In genomic region chr10:40108992-40109391, GRCm38 (mm10) we compare ENCODE assay signal across 18 mouse cellular contexts.
"Had no signal": no experiment of that assay in that cellular context is flagged by ENCODE, and none has a peak within 500 bp of the region (broad histone marks: within the 10 kb centered on the region; RNA-seq: fewer than 3 reads in every experiment).

No protein-coding gene starts in this region.

- H3K36me3 ChIP-seq: limb, embryonic 12.5 days; limb, embryonic 15.5 days; neural tube, embryonic 13.5 days; stomach, embryonic 15.5 days had no signal

- DNase-seq: kidney, adult 18-20 months; kidney, adult 9 months; kidney, postnatal 14 days; kidney, postnatal 4 days; left cerebral cortex, postnatal 4 days; lung, adult 2 months; lung, postnatal 14 days; lung, postnatal 4 days; midbrain, embryonic 14.5 days; thymus, adult 2 months; thymus, postnatal 14 days; thymus, postnatal 4 days had no signal

- ATAC-seq: liver, embryonic 12.5 days had no signal

- H3K27ac ChIP-seq: limb, embryonic 12.5 days; limb, embryonic 15.5 days; liver, embryonic 12.5 days; neural tube, embryonic 13.5 days; stomach, embryonic 15.5 days had no signal

- H3K27me3 ChIP-seq: limb, embryonic 12.5 days; limb, embryonic 15.5 days; liver, embryonic 12.5 days; neural tube, embryonic 13.5 days; stomach, embryonic 15.5 days had no signal

- H3K4me1 ChIP-seq: limb, embryonic 15.5 days; neural tube, embryonic 13.5 days; stomach, embryonic 15.5 days had no signal

- H3K9ac ChIP-seq: limb, embryonic 12.5 days; limb, embryonic 15.5 days; liver, embryonic 12.5 days; neural tube, embryonic 13.5 days; stomach, embryonic 15.5 days had no signal

- H3K9me3 ChIP-seq: limb, embryonic 12.5 days; limb, embryonic 15.5 days; liver, embryonic 12.5 days; neural tube, embryonic 13.5 days; stomach, embryonic 15.5 days had no signal

- H3K4me2 ChIP-seq: limb, embryonic 12.5 days; limb, embryonic 15.5 days; liver, embryonic 12.5 days; midbrain, embryonic 11.5 days; neural tube, embryonic 13.5 days; stomach, embryonic 15.5 days had no signal

- H3K4me3 ChIP-seq: limb, embryonic 12.5 days; limb, embryonic 15.5 days; liver, embryonic 12.5 days; neural tube, embryonic 13.5 days; stomach, embryonic 15.5 days had no signal
